Mouse (Mus musculus) liver, embryonic 14.5 days (tissue): ENCODE measurements at regions not wholly inside any gene's neighbourhood (a gene's known extent, or its start where the extent isn't known, plus 50 kb on each side); places are given as distances from the start of the nearest gene placed in this dataset.

ENCODE experiments used
- CTCF ChIP-seq: IDR thresholded peaks from 2 replicates; pipeline ENCODE4 v1.5.1; 2016; ENCODE audit warnings: antibody characterized with exemption, low read depth, control low read depth
- EP300 ChIP-seq: IDR thresholded peaks from 2 replicates; pipeline ENCODE4 v1.6.1; 2016; ENCODE audit warnings: antibody characterized with exemption, low read depth

DNA sequence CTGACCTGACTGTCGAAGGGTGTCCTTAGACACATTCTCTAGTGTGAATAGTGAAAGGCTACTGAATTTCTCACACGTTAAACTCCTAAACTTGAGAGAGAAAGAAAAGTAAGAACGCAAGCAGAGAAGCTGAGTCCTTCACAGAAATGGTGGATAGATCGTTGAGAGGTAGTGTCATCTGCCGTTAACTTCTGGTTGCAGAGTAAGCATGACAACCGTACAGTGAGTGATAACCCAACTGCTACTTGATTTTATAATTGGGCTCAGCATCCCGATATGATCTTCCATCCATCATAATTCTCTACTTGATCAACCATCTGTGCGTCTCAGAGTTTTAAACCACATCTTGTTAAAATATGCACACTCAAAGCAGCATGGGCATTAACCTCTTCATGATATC lies 63.3 kb upstream of the Dnah5 start:
- TF ChIP-seq CTCF, result no peak
- TF ChIP-seq EP300, result no peak
